8 mouse cellular contexts compared by ENCODE assay signal in genomic region chr2:102185069-102185950, GRCm38 (mm10). TPM values are rescaled to one million over a fixed set of nuclear protein-coding genes. Genes with fewer than 3 reads are reported as not detected.
DNase-seq lines count a peak whose midpoint lies in the region; ATAC-seq and TF ChIP-seq lines count a peak whose summit lies in the region.

No protein-coding gene starts in this region.

- H3K4me1 ChIP-seq in kidney, adult 2 months (ENCODE audit: control insufficient read depth, insufficient read depth, low read length), result peaks cover 13% of the 10 kb centered on the region; the same call in 1 of the 2 replicates
- peaks cover 19% of the 10 kb centered on the region for H3K4me1 ChIP-seq in forebrain, embryonic 16.5 days (replicated peaks; ENCODE audit: control insufficient read depth, insufficient read depth, low read length)

- ATAC-seq in forebrain, embryonic 16.5 days, result peak; percentile 22

- 4% methylated on average over 24 of the region's 24 CpGs for WGBS in kidney, adult 2 months
- WGBS in forebrain, embryonic 16.5 days, result under 1% methylated on average over 24 of the region's 24 CpGs

- peak overlapping the region; percentile 59 for H3K4me3 ChIP-seq in kidney, adult 2 months (ENCODE audit: insufficient read depth, low read depth, low read length)
- H3K4me3 ChIP-seq in forebrain, embryonic 16.5 days (replicated peaks; ENCODE audit: low read length), result peak overlapping the region; percentile 75

- peak overlapping the region; percentile 4; the same call in 1 of the 2 replicates for H3K27ac ChIP-seq in kidney, adult 2 months (ENCODE audit: insufficient read depth, low read depth, low read length)
- peak overlapping the region; percentile 73 for H3K27ac ChIP-seq in forebrain, embryonic 16.5 days (ENCODE audit: low read length)

- peak overlapping the region; percentile 87 for H3K9ac ChIP-seq in forebrain, embryonic 16.5 days (replicated peaks; ENCODE audit: low read depth, low read length)

- no peak for TF ChIP-seq POLR2A in kidney, adult 2 months (IDR thresholded peaks at IDR 0.05; ENCODE audit: low read depth, low read length)

- DNase-seq in kidney, adult 2 months, result peak; percentile 42
- no peak for DNase-seq in kidney, adult 11 months
- peak; percentile 17 to 25 for DNase-seq in adrenal gland, postnatal 36 days
- DNase-seq in kidney, postnatal 10 days, result peak; percentile 60
- peak; percentile 59 for DNase-seq in mesoderm, embryonic 11.5 days (ENCODE audit: low read depth, low spot score)
- peak; percentile 25 for DNase-seq in thymus, postnatal 25 days
- no peak for DNase-seq in c-Kit-positive CD71-positive TER-119-positive erythroid progenitor cells, embryonic 14.5 days (ENCODE audit: low spot score)

- H3K36me3 ChIP-seq in kidney, adult 2 months (ENCODE audit: control insufficient read depth, insufficient read depth, low read length), result no peaks in the 10 kb centered on the region
- no peaks in the 10 kb centered on the region for H3K36me3 ChIP-seq in forebrain, embryonic 16.5 days (ENCODE audit: control insufficient read depth, insufficient read depth)

- no peaks in the 10 kb centered on the region for H3K27me3 ChIP-seq in kidney, adult 2 months (replicated peaks; ENCODE audit: control insufficient read depth, insufficient read depth, low read length)
- no peaks in the 10 kb centered on the region for H3K27me3 ChIP-seq in forebrain, embryonic 16.5 days (replicated peaks; ENCODE audit: control insufficient read depth, insufficient read depth, low read length)

- TF ChIP-seq CTCF in kidney, adult 2 months (conservative IDR thresholded peaks at IDR 0.05; ENCODE audit: insufficient read depth, insufficient read length, low read depth, low read length), result no peak

- H3K9me3 ChIP-seq in forebrain, embryonic 16.5 days (ENCODE audit: control insufficient read depth, low read length), result no peaks in the 10 kb centered on the region

- H3K4me2 ChIP-seq in forebrain, embryonic 16.5 days (ENCODE audit: low read length), result peak overlapping the region; percentile 81

RNA-seq across cellular contexts. Expression of gene Ldlrad3, which starts 0.9 kb away (rescaled TPM):
- polyA plus RNA-seq in kidney, adult 2 months (2012; rRNA removed), result 16.2 and 18.5 TPM in 2 replicates
- 1 to 10 TPM; 8.2 to 9.3 TPM for total RNA-seq in adrenal gland, postnatal 36 days (2021)
- 29.0 and 30.6 TPM in 2 replicates for polyA plus RNA-seq in forebrain, embryonic 16.5 days (2015; fragmentation: Nextera tagmentation; extraction: Ambion mirVana)

Comparison
In these comparisons a context has a peak if more than half of its experiments do, and no peak if none do; other contexts are left out.
1. DNase-seq: peak in kidney, adult 2 months (single experiment), adrenal gland, postnatal 36 days (2 of 2), kidney, postnatal 10 days (single experiment), mesoderm, embryonic 11.5 days (single experiment) and thymus, postnatal 25 days (single experiment); none in kidney, adult 11 months (single experiment) and c-Kit-positive CD71-positive TER-119-positive erythroid progenitor cells, embryonic 14.5 days (single experiment).